Mouse (Mus musculus) CD4-positive helper T cell, adult 2 months (primary cell): ENCODE measurements at regions not wholly inside any gene's neighbourhood (a gene's known extent, or its start where the extent isn't known, plus 50 kb on each side); places are given as distances from the start of the nearest gene placed in this dataset.

Experiments
- DNase-seq: peaks from one replicate; pipeline ENCODE4 v3.0.0-alpha.2; 2012; ENCODE audit warnings: low read depth, missing footprints, low spot score

- DNase-seq: peak; percentile 66
Measured at GRCm38 (mm10) chr11:113175323-113175722, 393.3 kb downstream of the Sox9 start.

DNA sequence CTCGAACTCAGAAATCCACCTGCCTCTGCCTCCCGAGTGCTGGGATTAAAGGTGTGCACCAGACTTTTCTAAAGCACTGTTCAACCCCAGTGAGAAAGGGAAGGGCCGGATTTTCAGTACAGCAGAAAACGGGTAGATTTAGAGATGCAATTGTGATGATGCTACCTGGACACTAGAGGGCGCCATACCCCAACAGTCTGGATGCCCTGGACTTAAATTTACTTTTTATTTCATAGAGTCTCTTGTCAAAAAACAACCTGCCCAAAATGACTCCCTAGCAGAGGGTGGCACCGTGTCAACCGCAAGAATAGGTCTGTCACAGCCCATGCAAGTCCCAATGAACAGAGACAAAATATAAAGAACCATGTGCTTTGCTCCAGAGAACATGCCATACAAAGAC, 394.2 kb downstream of the Sox9 start:
- DNase-seq: peak; percentile 75

DNA sequence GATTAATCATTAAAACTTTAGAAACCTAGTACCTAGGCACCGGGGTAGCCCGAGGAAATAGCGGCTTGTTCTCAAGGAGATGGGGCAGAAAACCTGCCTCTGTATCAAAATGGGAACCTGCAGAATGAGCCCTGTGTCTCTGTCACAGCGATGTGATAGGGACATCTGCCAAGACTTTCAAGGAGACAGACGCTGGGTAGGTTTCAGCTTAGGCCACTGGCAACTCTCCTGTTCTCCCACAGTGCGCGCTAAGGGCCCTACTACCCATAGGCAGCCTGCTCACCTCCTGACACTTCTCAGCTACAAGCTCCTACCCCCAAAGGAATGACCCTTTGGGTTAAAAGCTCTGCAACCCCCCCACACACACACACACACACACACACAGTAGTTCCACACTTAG, 396.4 kb downstream of the Sox9 start:
- DNase-seq: no peak

DNA sequence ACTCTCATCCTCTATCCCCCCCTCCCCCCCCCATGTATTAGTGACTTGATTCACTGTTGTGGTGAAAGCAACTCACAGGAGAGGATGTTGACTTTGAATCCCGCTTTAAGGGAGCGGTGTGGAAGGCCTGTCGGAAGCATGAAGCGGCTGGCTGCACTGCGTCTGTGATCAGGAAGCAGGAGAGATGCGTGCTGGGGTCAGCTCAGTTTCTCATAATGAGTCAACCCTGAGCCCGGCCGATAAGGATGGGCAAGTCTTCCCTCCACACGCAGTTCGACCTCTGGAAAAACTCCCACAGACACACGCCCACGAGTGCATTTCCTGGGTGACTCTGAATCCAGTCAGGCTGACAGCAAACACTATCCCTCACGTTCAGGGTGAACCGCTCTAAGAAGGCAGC, 398.0 kb downstream of the Sox9 start:
- peak; percentile 59 for DNase-seq

GRCm38 (mm10) chr11:113182083-113182861, 400.2 kb downstream of the Sox9 start:
- no peak for DNase-seq

GRCm38 (mm10) chr11:113183556-113183955, 401.5 kb downstream of the Sox9 start:
- DNase-seq: no peak

- DNase-seq: no peak
Measured at GRCm38 (mm10) chr11:113184095-113184494, 402.1 kb downstream of the Sox9 start.

DNA sequence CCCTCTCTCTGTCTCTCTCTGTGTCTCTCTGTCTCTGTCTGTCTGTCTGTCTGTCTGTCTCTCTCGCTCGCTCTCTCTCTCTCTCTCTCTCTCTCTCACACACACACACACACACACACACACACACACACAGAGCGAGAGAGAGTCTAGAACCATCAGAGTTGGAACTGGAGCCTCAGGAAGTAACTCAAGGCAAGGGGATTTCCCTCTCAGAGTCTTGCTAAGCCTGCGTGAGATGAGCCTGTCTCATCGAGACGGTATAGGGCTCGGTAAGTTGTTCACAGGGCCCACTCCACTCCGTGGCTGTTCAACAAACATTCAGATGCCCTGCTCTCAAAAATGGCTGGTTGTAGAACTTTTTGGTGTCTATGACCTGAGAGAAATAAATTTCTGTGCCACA, 405.4 kb downstream of the Sox9 start:
- DNase-seq: peak; percentile 80

DNA sequence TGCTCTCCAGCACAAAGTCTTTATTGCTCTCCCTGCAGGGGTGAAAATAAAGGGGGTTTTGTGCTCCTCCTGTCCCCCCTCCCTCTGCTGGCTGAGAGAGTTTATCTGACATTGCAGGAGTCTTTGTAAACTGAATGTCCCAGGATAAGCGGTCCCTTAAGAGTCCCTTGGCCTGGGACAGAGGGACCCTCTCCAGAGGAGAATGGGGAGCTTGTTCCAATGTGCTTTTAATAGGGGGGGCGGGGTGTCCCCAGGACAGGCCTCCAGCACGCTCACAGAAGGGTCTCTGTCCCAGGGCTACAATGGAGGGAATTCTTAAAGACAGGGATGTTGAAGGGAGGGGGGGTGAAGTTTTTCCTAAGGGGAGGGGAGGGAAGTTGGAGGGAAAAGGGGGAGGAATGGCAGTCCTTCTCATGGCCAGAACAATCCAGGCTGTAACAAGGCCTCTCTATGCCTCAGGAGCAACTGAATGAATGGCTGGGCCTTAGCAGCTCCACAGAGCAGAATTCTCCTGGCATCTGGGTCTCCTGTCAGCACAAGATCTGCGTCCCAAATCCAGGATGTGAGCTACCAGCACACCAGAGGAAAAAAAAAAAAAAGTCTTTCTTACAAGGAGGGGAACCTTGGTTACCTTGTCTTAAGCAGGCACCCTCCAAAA, 406.4 kb downstream of the Sox9 start:
- DNase-seq: no peak

DNA sequence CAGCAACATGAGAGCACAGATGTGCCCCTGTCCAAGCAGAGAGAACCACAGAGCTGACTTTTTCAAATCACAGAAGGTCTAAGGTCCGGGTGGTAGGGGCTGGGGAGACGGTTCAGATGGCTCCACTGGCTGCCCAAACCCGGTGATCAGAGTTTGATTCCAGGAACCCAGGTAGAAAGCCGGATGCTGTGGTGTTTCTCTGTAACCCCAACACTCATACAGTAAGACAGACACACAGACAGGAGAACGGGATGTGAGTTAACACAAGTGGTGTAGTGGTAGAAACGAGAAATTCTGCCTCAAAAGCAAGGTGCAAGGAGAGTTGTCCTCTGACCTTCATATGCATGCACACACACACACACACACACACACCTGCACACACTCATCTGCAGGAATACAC, 408.0 kb downstream of the Sox9 start:
- peak; percentile 58 for DNase-seq

- DNase-seq: peak; percentile 91
Measured at GRCm38 (mm10) chr11:113190520-113190919, 408.5 kb downstream of the Sox9 start.

- peak; percentile 60 for DNase-seq
Measured at GRCm38 (mm10) chr11:113191006-113191405, 409.0 kb downstream of the Sox9 start.

- DNase-seq: no peak
Measured at GRCm38 (mm10) chr11:113192086-113192856, 410.2 kb downstream of the Sox9 start.

GRCm38 (mm10) chr11:113194144-113194827, 412.3 kb downstream of the Sox9 start:
- DNase-seq: no peak
